In genomic region chr11:102555400-102556030, GRCm38 (mm10) we compare ENCODE assay signal across 8 mouse cellular contexts. TPM values are rescaled to one million over a fixed set of nuclear protein-coding genes. Genes with fewer than 3 reads are reported as not detected.
DNase-seq lines count a peak whose midpoint lies in the region; ATAC-seq and TF ChIP-seq lines count a peak whose summit lies in the region.

No protein-coding gene starts in this region.

- peak overlapping the region; percentile 92 for H3K9ac ChIP-seq in heart, embryonic 11.5 days (ENCODE audit: low read depth, low read length)
- peak overlapping the region; percentile 97 for H3K9ac ChIP-seq in hindbrain, embryonic 14.5 days

- no peak for DNase-seq in heart, postnatal 10 days
- DNase-seq in hindbrain, embryonic 14.5 days (ENCODE audit: low spot score): peak; percentile 26
- DNase-seq in midbrain, embryonic 10.5 days (ENCODE audit: low spot score): no peak
- no peak for DNase-seq in layer of hippocampus, adult 9-11 months
- no peak for DNase-seq in layer of hippocampus, adult 11-12 months (ENCODE audit: low spot score)

- H3K36me3 ChIP-seq in heart, embryonic 11.5 days (ENCODE audit: control insufficient read depth, insufficient read depth, low read length): no peaks in the 10 kb centered on the region
- H3K36me3 ChIP-seq in C2C12 (ENCODE audit: control insufficient read depth, insufficient read depth): peaks cover 6% of the 10 kb centered on the region
- H3K36me3 ChIP-seq in hindbrain, embryonic 14.5 days (replicated peaks; ENCODE audit: control insufficient read depth, insufficient read depth): 0 out of 2 replicates have a peak, but pooled peaks cover 4% of the 10 kb centered on the region
- H3K36me3 ChIP-seq in midbrain, embryonic 10.5 days: peaks cover 11% of the 10 kb centered on the region

- TF ChIP-seq POLR2A in cortical plate, adult 2 months (IDR thresholded peaks at IDR 0.05; ENCODE audit: extremely low read depth, insufficient read depth, low read length): no peak

- H3K4me1 ChIP-seq in heart, embryonic 11.5 days (ENCODE audit: control insufficient read depth, insufficient read depth, low read length): peaks cover 11% of the 10 kb centered on the region
- peaks cover 7% of the 10 kb centered on the region; the same call in 1 of the 2 replicates for H3K4me1 ChIP-seq in cortical plate, adult 2 months (ENCODE audit: control insufficient read depth, insufficient read depth, low read length)
- peaks cover 35% of the 10 kb centered on the region for H3K4me1 ChIP-seq in hindbrain, embryonic 14.5 days (replicated peaks; ENCODE audit: control insufficient read depth, insufficient read depth, low read length)
- H3K4me1 ChIP-seq in midbrain, embryonic 10.5 days: peaks cover 41% of the 10 kb centered on the region

- peak overlapping the region; percentile 86 for H3K4me3 ChIP-seq in heart, embryonic 11.5 days (ENCODE audit: low read depth, low read length)
- peak overlapping the region; percentile 98 for H3K4me3 ChIP-seq in C2C12 (ENCODE audit: insufficient read depth, poor library complexity, severe bottlenecking)
- H3K4me3 ChIP-seq in cortical plate, adult 2 months (ENCODE audit: insufficient read depth, low read length): peak overlapping the region; percentile 89
- H3K4me3 ChIP-seq in hindbrain, embryonic 14.5 days (replicated peaks; ENCODE audit: low read length): peak overlapping the region; percentile 93
- H3K4me3 ChIP-seq in midbrain, embryonic 10.5 days: peak overlapping the region; percentile 100

- H3K27ac ChIP-seq in heart, embryonic 11.5 days (ENCODE audit: low read depth, low read length): peak overlapping the region; percentile 92
- peak overlapping the region; percentile 87 for H3K27ac ChIP-seq in cortical plate, adult 2 months (ENCODE audit: insufficient read depth, low read length)
- H3K27ac ChIP-seq in hindbrain, embryonic 14.5 days: peak overlapping the region; percentile 96
- H3K27ac ChIP-seq in midbrain, embryonic 10.5 days (replicated peaks): peak overlapping the region; percentile 99

- no peaks in the 10 kb centered on the region for H3K27me3 ChIP-seq in heart, embryonic 11.5 days (ENCODE audit: control insufficient read depth, insufficient read depth, low read length)
- no peaks in the 10 kb centered on the region for H3K27me3 ChIP-seq in C2C12 (ENCODE audit: control insufficient read depth, insufficient read depth, insufficient read length)
- no peaks in the 10 kb centered on the region for H3K27me3 ChIP-seq in hindbrain, embryonic 14.5 days (ENCODE audit: control insufficient read depth, insufficient read depth, low read length)
- no peaks in the 10 kb centered on the region for H3K27me3 ChIP-seq in midbrain, embryonic 10.5 days (ENCODE audit: low read depth, poor library complexity, severe bottlenecking)

- under 1% methylated on average over 37 of the region's 39 CpGs for WGBS in heart, embryonic 11.5 days (ENCODE audit: insufficient replicate concordance)
- under 1% methylated on average over 38 of the region's 39 CpGs for WGBS in hindbrain, embryonic 14.5 days
- under 1% methylated on average over 38 of the region's 39 CpGs for WGBS in midbrain, embryonic 10.5 days

- no peaks in the 10 kb centered on the region for H3K9me3 ChIP-seq in heart, embryonic 11.5 days (replicated peaks; ENCODE audit: control insufficient read depth, low read length)
- no peaks in the 10 kb centered on the region for H3K9me3 ChIP-seq in hindbrain, embryonic 14.5 days (ENCODE audit: control insufficient read depth, low read length)
- H3K9me3 ChIP-seq in midbrain, embryonic 10.5 days (replicated peaks): no peaks in the 10 kb centered on the region

- peak overlapping the region; percentile 80 for H3ac ChIP-seq in C2C12 (ENCODE audit: control insufficient read depth, insufficient read length, low read depth)

- H3K79me3 ChIP-seq in C2C12 (ENCODE audit: low read depth): peaks cover 49% of the 10 kb centered on the region

- peak overlapping the region; percentile 87 for H3K4me2 ChIP-seq in heart, embryonic 11.5 days
- H3K4me2 ChIP-seq in hindbrain, embryonic 14.5 days (replicated peaks): peak overlapping the region; percentile 63

- ATAC-seq in heart, embryonic 11.5 days (replicated peaks; ENCODE audit: insufficient number of reproducible peaks, low FRiP score, low TSS enrichment): peak; percentile 50; the same call in 1 of the 2 replicates
- ATAC-seq in hindbrain, embryonic 14.5 days (ENCODE audit: low FRiP score): peak; percentile 61; the same call in 1 of the 2 replicates

- TF ChIP-seq CTCF in C2C12 (IDR thresholded peaks at IDR 0.05; ENCODE audit: control insufficient read depth, insufficient read depth, insufficient read length): no peak
- no peak for TF ChIP-seq CTCF in cortical plate, adult 2 months (IDR thresholded peaks at IDR 0.05; ENCODE audit: extremely low read depth, insufficient read depth, low read length)

- intact Hi-C loops in heart, postnatal 10 days (cut with DNase I): loop anchor here (5.0 to 10.0 kb wide), 2 partner anchors 68 to 241 kb away; partner anchors contain the start of gene Ubtf

- peaks cover 54% of the 10 kb centered on the region for H3K79me2 ChIP-seq in C2C12 (ENCODE audit: control insufficient read depth, insufficient read depth)

TF ChIP-seq in C2C12, 6 proteins besides CTCF, POLR2A, EP300 and RAD21:
- TF ChIP-seq MYOG (IDR thresholded peaks at IDR 0.05; ENCODE audit: control insufficient read depth, extremely low read depth, insufficient read length): no peak
- TF ChIP-seq FOSL1 (IDR thresholded peaks at IDR 0.05; ENCODE audit: insufficient read depth, low read length, poor library complexity, severe bottlenecking): no peak
- no peak for TF ChIP-seq MYOD1 (IDR thresholded peaks at IDR 0.05; ENCODE audit: control insufficient read depth, insufficient read length, low read depth)
- no peak for TF ChIP-seq USF1 (IDR thresholded peaks at IDR 0.05; ENCODE audit: low read depth)
- no peak for TF ChIP-seq MAX (IDR thresholded peaks at IDR 0.05)
- TF ChIP-seq CEBPB (IDR thresholded peaks at IDR 0.05; ENCODE audit: low read depth): no peak

RNA-seq across cellular contexts. Expression of gene Gpatch8, which starts 0.7 kb away (rescaled TPM):
- polyA plus RNA-seq in heart, embryonic 11.5 days (2014; fragmentation: Nextera tagmentation; extraction: Ambion mirVana): 26.4 and 36.5 TPM in 2 replicates
- 10 to 100 TPM; 25.2 to 28.2 TPM for total RNA-seq in heart, postnatal 10 days (2021)
- 7.3 TPM for polyA plus RNA-seq in C2C12 (2012; fragmentation: generic; extraction: Trizol)
- polyA plus RNA-seq in cortical plate, adult 2 months (2012; rRNA removed): 62.0 and 62.3 TPM in 2 replicates
- polyA plus RNA-seq in hindbrain, embryonic 14.5 days (2014; fragmentation: Nextera tagmentation; extraction: Ambion mirVana): 48.2 and 55.3 TPM in 2 replicates
- polyA plus RNA-seq in midbrain, embryonic 10.5 days (2016; fragmentation: Nextera tagmentation; extraction: Ambion mirVana): 65.5 and 73.8 TPM in 2 replicates

RNA-seq across cellular contexts. Expression of gene Gm11627, which starts 23.7 kb away (rescaled TPM):
- 13.6 and 13.9 TPM in 2 replicates for polyA plus RNA-seq in heart, embryonic 11.5 days (2014; fragmentation: Nextera tagmentation; extraction: Ambion mirVana)
- total RNA-seq in heart, postnatal 10 days (2021): 1 to 10 TPM; 1.7 to 2.8 TPM
- polyA plus RNA-seq in C2C12 (2012; fragmentation: generic; extraction: Trizol): 0.26 TPM
- polyA plus RNA-seq in cortical plate, adult 2 months (2012; rRNA removed): 8.0 and 8.2 TPM in 2 replicates
- polyA plus RNA-seq in hindbrain, embryonic 14.5 days (2014; fragmentation: Nextera tagmentation; extraction: Ambion mirVana): 3.7 and 4.3 TPM in 2 replicates
- 11.1 and 12.6 TPM in 2 replicates for polyA plus RNA-seq in midbrain, embryonic 10.5 days (2016; fragmentation: Nextera tagmentation; extraction: Ambion mirVana)

RNA-seq across cellular contexts. Expression of gene Fzd2, which starts 48.7 kb away (rescaled TPM):
- 23.9 and 25.0 TPM in 2 replicates for polyA plus RNA-seq in heart, embryonic 11.5 days (2014; fragmentation: Nextera tagmentation; extraction: Ambion mirVana)
- 10 to 100 TPM; 11.1 to 15.7 TPM for total RNA-seq in heart, postnatal 10 days (2021)
- 42.1 TPM for polyA plus RNA-seq in C2C12 (2012; fragmentation: generic; extraction: Trizol)
- polyA plus RNA-seq in cortical plate, adult 2 months (2012; rRNA removed): 11.4 and 11.8 TPM in 2 replicates
- polyA plus RNA-seq in hindbrain, embryonic 14.5 days (2014; fragmentation: Nextera tagmentation; extraction: Ambion mirVana): 8.2 and 9.2 TPM in 2 replicates
- 26.5 and 27.9 TPM in 2 replicates for polyA plus RNA-seq in midbrain, embryonic 10.5 days (2016; fragmentation: Nextera tagmentation; extraction: Ambion mirVana)
